Mouse (Mus musculus) MEL (cell line): ENCODE measurements around the gene Dnaja4. TPM values are rescaled to one million over a fixed set of nuclear protein-coding genes. Genes with fewer than 3 reads are reported as not detected.

ENCODE experiments used
- DNase-seq: peaks from one replicate; pipeline ENCODE4 v3.0.0; 2011; ENCODE audit warnings: low read depth, low spot score
- H3K27ac ChIP-seq: 2 replicates; pipeline ENCODE4 v1.5.1; 2012; ENCODE audit warnings: low read depth, mild to moderate bottlenecking, control low read depth, low read length, moderate library complexity; ENCODE audit not compliant: control insufficient read depth
- H3K27me3 ChIP-seq, 2 experiments: fragments of 150-350 bp in 1 of 2; sonication (generic) in 1 of 2; 2 replicates each; pipeline ENCODE4 v1.6.1; 2012; ENCODE audit warnings: low read length in 2 of 2, mild to moderate bottlenecking in 2 of 2, improper control_type of control experiment in 1 of 2, moderate library complexity in 1 of 2; ENCODE audit not compliant: insufficient read depth in 2 of 2, control insufficient read depth in 1 of 2
- H3K36me3 ChIP-seq, 2 experiments: 2 replicates each; pipeline ENCODE4 v1.6.1; 2012 to 2014; ENCODE audit warnings: low read length in 2 of 2, improper control_type of control experiment in 1 of 2, inconsistent platforms in 1 of 2, mild to moderate bottlenecking in 1 of 2; ENCODE audit not compliant: insufficient read depth in 2 of 2, control insufficient read depth in 1 of 2
- H3K4me1 ChIP-seq, 2 experiments: fragments of 150-350 bp in 1 of 2; sonication (generic) in 1 of 2; 2 replicates each; pipeline ENCODE4 v1.6.1; 2012; ENCODE audit warnings: low read length in 2 of 2, improper control_type of control experiment in 1 of 2, mild to moderate bottlenecking in 1 of 2; ENCODE audit not compliant: insufficient read depth in 2 of 2, control insufficient read depth in 1 of 2
- H3K4me3 ChIP-seq, 2 experiments: fragments of 150-350 bp in 1 of 2; sonication (generic) in 1 of 2; 2 replicates each; pipeline ENCODE4 v1.5.1; 2012; ENCODE audit warnings: low read depth in 2 of 2, low read length in 2 of 2, mild to moderate bottlenecking in 2 of 2, moderate library complexity in 2 of 2, control low read depth in 1 of 2, improper control_type of control experiment in 1 of 2; ENCODE audit not compliant: control insufficient read depth in 1 of 2, insufficient read depth in 1 of 2
- H3K79me2 ChIP-seq: 2 replicates; pipeline ENCODE4 v1.6.1; 2012; ENCODE audit warnings: mild to moderate bottlenecking, low read length, moderate library complexity; ENCODE audit not compliant: control insufficient read depth, poor library complexity, insufficient read depth
- H3K9ac ChIP-seq: 2 replicates; pipeline ENCODE4 v1.6.1; 2012; ENCODE audit warnings: low read depth, mild to moderate bottlenecking, control low read depth, low read length, moderate library complexity; ENCODE audit not compliant: control insufficient read depth, poor library complexity, severe bottlenecking
- H3K9me3 ChIP-seq: fragments of 150-350 bp; sonication (generic); replicated peaks from 2 replicates; pipeline ENCODE4 v1.6.1; 2012; ENCODE audit warnings: mild to moderate bottlenecking, low read length, improper control_type of control experiment, moderate library complexity; ENCODE audit not compliant: insufficient read depth
- BHLHE40 ChIP-seq: IDR thresholded peaks from 2 replicates; pipeline ENCODE4 v1.6.1; 2012; ENCODE audit warnings: low read depth, mild to moderate bottlenecking, inconsistent platforms, low read length, improper control_type of control experiment, borderline replicate concordance
- CHD1 ChIP-seq: IDR thresholded peaks from 2 replicates; pipeline ENCODE4 v1.6.1; 2012; ENCODE audit warnings: low read depth, mild to moderate bottlenecking, inconsistent platforms, low read length, improper control_type of control experiment
- CTCF ChIP-seq, 3 experiments: IDR thresholded peaks in 2 of 3; conservative IDR thresholded peaks in 1 of 3; 2 replicates each; pipeline ENCODE4 v1.5.1; 2011 to 2012; ENCODE audit warnings: low read length in 3 of 3, low read depth in 2 of 3, mild to moderate bottlenecking in 2 of 3, improper control_type of control experiment in 1 of 3, inconsistent platforms in 1 of 3, mixed read lengths in 1 of 3, moderate library complexity in 1 of 3; ENCODE audit not compliant: control insufficient read depth in 1 of 3, insufficient read depth in 1 of 3, poor library complexity in 1 of 3, severe bottlenecking in 1 of 3
- E2F4 ChIP-seq: IDR thresholded peaks from 2 replicates; pipeline ENCODE4 v1.6.1; 2011; ENCODE audit warnings: low read depth, low read length, improper control_type of control experiment, borderline replicate concordance
- ELF1 ChIP-seq: IDR thresholded peaks from 2 replicates; pipeline ENCODE4 v1.6.1; 2014; ENCODE audit warnings: low read depth, mild to moderate bottlenecking, inconsistent platforms, low read length, improper control_type of control experiment, moderate library complexity
- EP300 ChIP-seq, 2 experiments: IDR thresholded peaks; 2 replicates each; pipeline ENCODE4 v1.6.1; 2011; ENCODE audit warnings: improper control_type of control experiment in 2 of 2, low read length in 2 of 2, low read depth in 1 of 2, mild to moderate bottlenecking in 1 of 2
- ETS1 ChIP-seq: IDR thresholded peaks from 2 replicates; pipeline ENCODE4 v1.6.1; 2012; ENCODE audit warnings: low read depth, mild to moderate bottlenecking, inconsistent platforms, low read length, improper control_type of control experiment, moderate library complexity
- GABPA ChIP-seq: IDR thresholded peaks from 2 replicates; pipeline ENCODE4 v1.6.1; 2012; ENCODE audit warnings: low read depth, mild to moderate bottlenecking, inconsistent platforms, low read length, improper control_type of control experiment, moderate library complexity
- GATA1 ChIP-seq: IDR thresholded peaks from 2 replicates; pipeline ENCODE4 v1.6.1; 2011; ENCODE audit warnings: low read depth, low read length, improper control_type of control experiment
- HCFC1 ChIP-seq: IDR thresholded peaks from 2 replicates; pipeline ENCODE4 v1.6.1; 2012; ENCODE audit warnings: low read depth, mild to moderate bottlenecking, inconsistent platforms, low read length, improper control_type of control experiment, moderate library complexity
- KAT2A ChIP-seq: conservative IDR thresholded peaks from 2 replicates; pipeline ENCODE4 v1.6.1; 2012; ENCODE audit warnings: low read depth, low read length, improper control_type of control experiment, inconsistent platforms
- MAFK ChIP-seq: IDR thresholded peaks from 2 replicates; pipeline ENCODE4 v1.6.1; 2011; ENCODE audit warnings: low read depth, mild to moderate bottlenecking, low read length, improper control_type of control experiment, borderline replicate concordance
- MAX ChIP-seq: IDR thresholded peaks from 2 replicates; pipeline ENCODE4 v1.6.1; 2011; ENCODE audit warnings: low read length, improper control_type of control experiment
- MXI1 ChIP-seq: IDR thresholded peaks from 2 replicates; pipeline ENCODE4 v1.6.1; 2011; ENCODE audit warnings: mild to moderate bottlenecking, low read depth, low read length, improper control_type of control experiment
- MYB ChIP-seq: IDR thresholded peaks from 2 replicates; pipeline ENCODE4 v1.6.1; 2011; ENCODE audit warnings: mild to moderate bottlenecking, low read depth, low read length, improper control_type of control experiment
- MYC ChIP-seq: IDR thresholded peaks from 2 replicates; pipeline ENCODE4 v1.6.1; 2011; ENCODE audit warnings: low read depth, mild to moderate bottlenecking, low read length, improper control_type of control experiment, moderate library complexity
- NELFE ChIP-seq: IDR thresholded peaks from 2 replicates; pipeline ENCODE4 v1.6.1; 2011; ENCODE audit warnings: low read depth, low read length, improper control_type of control experiment
- POLR2A ChIP-seq, 2 experiments: IDR thresholded peaks; 2 replicates each; pipeline ENCODE4 v1.6.1; 2011 to 2012; ENCODE audit warnings: low read length in 2 of 2, mild to moderate bottlenecking in 2 of 2, control low read depth in 1 of 2, improper control_type of control experiment in 1 of 2, low read depth in 1 of 2, moderate library complexity in 1 of 2; ENCODE audit not compliant: control insufficient read depth in 1 of 2, insufficient read depth in 1 of 2, poor library complexity in 1 of 2
- POLR2AphosphoS5 ChIP-seq: IDR thresholded peaks from 2 replicates; pipeline ENCODE4 v1.6.1; 2012; ENCODE audit warnings: low read depth, borderline replicate concordance, mild to moderate bottlenecking, inconsistent platforms, low read length, moderate library complexity, mixed read lengths
- RCOR1 ChIP-seq: IDR thresholded peaks from 2 replicates; pipeline ENCODE4 v1.6.1; 2012; ENCODE audit warnings: low read depth, mild to moderate bottlenecking, inconsistent platforms, low read length, improper control_type of control experiment
- SIN3A ChIP-seq: IDR thresholded peaks from 2 replicates; pipeline ENCODE4 v1.6.1; 2012; ENCODE audit warnings: low read length, improper control_type of control experiment, inconsistent platforms
- SMC3 ChIP-seq: IDR thresholded peaks from 2 replicates; pipeline ENCODE4 v1.6.1; 2011; ENCODE audit warnings: low read depth, low read length, improper control_type of control experiment
- TAL1 ChIP-seq: IDR thresholded peaks from 2 replicates; pipeline ENCODE4 v1.6.1; 2012; ENCODE audit warnings: mild to moderate bottlenecking, inconsistent platforms, low read length, moderate library complexity, mixed read lengths
- TBP ChIP-seq: IDR thresholded peaks from 2 replicates; pipeline ENCODE4 v1.8.0; 2011; ENCODE audit warnings: low read depth, low read length, improper control_type of control experiment
- TCF12 ChIP-seq: IDR thresholded peaks from 2 replicates; pipeline ENCODE4 v1.6.1; 2014; ENCODE audit warnings: low read depth, mild to moderate bottlenecking, inconsistent platforms, low read length, improper control_type of control experiment, moderate library complexity
- UBTF ChIP-seq: IDR thresholded peaks from 2 replicates; pipeline ENCODE4 v1.6.1; 2012; ENCODE audit warnings: low read depth, mild to moderate bottlenecking, inconsistent platforms, low read length, improper control_type of control experiment, moderate library complexity, borderline replicate concordance; ENCODE audit not compliant: insufficient read depth
- USF2 ChIP-seq, 2 experiments: IDR thresholded peaks; 2 replicates each; pipeline ENCODE4 v1.6.1; 2011 to 2012; ENCODE audit warnings: improper control_type of control experiment in 2 of 2, low read length in 2 of 2, borderline replicate concordance in 1 of 2, inconsistent platforms in 1 of 2, low read depth in 1 of 2, mild to moderate bottlenecking in 1 of 2; ENCODE audit not compliant: insufficient read depth in 1 of 2
- ZC3H11A ChIP-seq: IDR thresholded peaks from 2 replicates; pipeline ENCODE4 v1.6.1; 2012; ENCODE audit warnings: low read depth, mild to moderate bottlenecking, inconsistent platforms, low read length, improper control_type of control experiment
- ZKSCAN1 ChIP-seq: IDR thresholded peaks from 2 replicates; pipeline ENCODE4 v1.6.1; 2012; ENCODE audit warnings: low read depth, mild to moderate bottlenecking, inconsistent platforms, low read length, improper control_type of control experiment, moderate library complexity
- ZMIZ1 ChIP-seq: IDR thresholded peaks from 2 replicates; pipeline ENCODE4 v1.6.1; 2012; ENCODE audit warnings: low read depth, mild to moderate bottlenecking, inconsistent platforms, low read length, improper control_type of control experiment, moderate library complexity
- ZNF384 ChIP-seq: IDR thresholded peaks from 2 replicates; pipeline ENCODE4 v1.6.1; 2012; ENCODE audit warnings: low read depth, mild to moderate bottlenecking, inconsistent platforms, low read length, improper control_type of control experiment
- polyA plus RNA-seq, 2 experiments: library from polyadenylated mRNA; stranded (reverse) in 1 of 2; unstranded in 1 of 2; fragments of >175 nt in 1 of 2; fragments of >200 nt in 1 of 2; gene quantifications; 2 replicates each; pipeline versions ENCODE4 v1.2.1 to v1.2.4; 2012; ENCODE audit warnings: low replicate concordance in 2 of 2, low read depth in 1 of 2; ENCODE audit not compliant: insufficient read length in 2 of 2, insufficient read depth in 1 of 2, missing spikeins in 1 of 2
- total RNA-seq: library from RNA; depleted of rRNA; stranded (reverse); fragments of 300-350 nt; gene quantifications from 2 replicates; pipeline ENCODE4 v1.2.3, GENCODE M21; 2012

The Dnaja4 gene
- total and polyA plus RNA-seq, 3 experiments: 10.9 to 13.0 TPM; not detected in 1

GRCm38 (mm10) chr9:54733921-54734638 is 35.4 kb downstream of the Dnaja4 start, which contains the start of gene Wdr61 (continued):
- TF ChIP-seq ZC3H11A (peak; percentile 34; the same call in 1 of the 2 replicates), RCOR1 (no peak), MYC (peak; percentile 78; the same call in 1 of the 2 replicates), ZMIZ1 (no peak), BHLHE40 (no peak), UBTF (no peak), SIN3A (peak; percentile 97)
- TF ChIP-seq, all 39 proteins: peak for 20

GRCm38 (mm10) chr9:54734639-54735252 is 36.1 kb downstream of the Dnaja4 start:
- peak overlapping the region; percentile 78 for H3K27ac ChIP-seq
- peaks cover 34% of the 10 kb centered on the region for H3K79me2 ChIP-seq
- H3K27me3 ChIP-seq: no peaks in the 10 kb centered on the region; a peak in 1 of 4 replicates
- DNase-seq: peak; percentile 58
- peaks cover 5 to 18% of the 10 kb centered on the region in 2 experiments for H3K36me3 ChIP-seq
- H3K9me3 ChIP-seq: no peaks in the 10 kb centered on the region
- peaks cover 0 to 13% of the 10 kb centered on the region in 2 experiments for H3K4me1 ChIP-seq
- peak overlapping the region; percentile 58 to 80 for H3K4me3 ChIP-seq
- H3K9ac ChIP-seq: peak overlapping the region; percentile 80
- no peak for TF ChIP-seq MAX
- TF ChIP-seq EP300 (IDR thresholded peaks at IDR 0.05; ENCODE audit: low read depth in 1 of 2, low read length in 2 of 2): no peak
- TF ChIP-seq MYB: no peak
- peak; percentile 45 for TF ChIP-seq NELFE
- no peak for TF ChIP-seq GABPA
- no peak for TF ChIP-seq UBTF
- no peak for TF ChIP-seq HCFC1
- peak; percentile 93 for TF ChIP-seq ZNF384
- no peak for TF ChIP-seq BHLHE40
- no peak for TF ChIP-seq ZC3H11A
- peak in 1 of 2 experiments; percentile 56; a peak in 2 of 4 replicates for TF ChIP-seq POLR2A (IDR thresholded peaks at IDR 0.05; ENCODE audit: control insufficient read depth in 1 of 2, insufficient read depth in 1 of 2, low read depth in 1 of 2, low read length in 2 of 2, poor library complexity in 1 of 2)
- TF ChIP-seq ZKSCAN1: no peak
- TF ChIP-seq RCOR1: no peak
- TF ChIP-seq MYC: no peak
- TF ChIP-seq TBP: 0 out of 2 replicates have a peak, but pooled peaks have one; percentile 5
- no peak for TF ChIP-seq GATA1
- TF ChIP-seq ZMIZ1: no peak
- no peak for TF ChIP-seq TCF12
- TF ChIP-seq CHD1: no peak
- TF ChIP-seq MXI1: no peak
- no peak for TF ChIP-seq TAL1
- no peak for TF ChIP-seq CTCF (IDR thresholded peaks at IDR 0.05 in 2 of 3, conservative IDR thresholded peaks at IDR 0.05 in 1 of 3; ENCODE audit: control insufficient read depth in 1 of 3, insufficient read depth in 1 of 3, low read depth in 2 of 3, low read length in 3 of 3, poor library complexity in 1 of 3, severe bottlenecking in 1 of 3)
- TF ChIP-seq ETS1: no peak
- TF ChIP-seq ELF1: no peak
- no peak for TF ChIP-seq E2F4
- no peak for TF ChIP-seq SIN3A
- no peak for TF ChIP-seq SMC3
- TF ChIP-seq POLR2AphosphoS5: no peak
- 0 out of 4 replicates have a peak, but pooled peaks of 1 of the 2 experiments have one; percentile 33 for TF ChIP-seq USF2 (IDR thresholded peaks at IDR 0.05; ENCODE audit: borderline replicate concordance in 1 of 2, insufficient read depth in 1 of 2, low read depth in 1 of 2, low read length in 2 of 2)
- TF ChIP-seq MAFK: no peak
- TF ChIP-seq KAT2A: no peak
